Mouse (Mus musculus): ENCODE measurements around the gene Il21r. TPM values are rescaled to one million over a fixed set of nuclear protein-coding genes. Genes with fewer than 3 reads are reported as not detected.

Il21r gene
- polyA plus RNA-seq, 1 experiment from 2014 or later = 0.41 TPM

- no peak overlapping the region for H3K27ac ChIP-seq (ENCODE audit: low read depth)
- H3K4me1 ChIP-seq (ENCODE audit: insufficient read depth) = no peaks in the 10 kb centered on the region
- DNase-seq (no peak), ATAC-seq (ENCODE audit: insufficient read depth) (no peak; the same call in 1 of the 2 replicates)
- no peaks in the 10 kb centered on the region for H3K27me3 ChIP-seq (ENCODE audit: insufficient read depth, low read length)
- no peak overlapping the region for H3K4me2 ChIP-seq
- H3K4me3 ChIP-seq (ENCODE audit: low read depth, low read length) = no peak overlapping the region
- no peak overlapping the region for H3K9ac ChIP-seq
- 79% methylated on average over 4 of the region's 4 CpGs for WGBS
- no peaks in the 10 kb centered on the region for H3K36me3 ChIP-seq (ENCODE audit: insufficient read depth)
- no peaks in the 10 kb centered on the region for H3K9me3 ChIP-seq (ENCODE audit: low read depth, low read length)
- no peak for TF ChIP-seq CTCF (IDR thresholded peaks at IDR 0.05; ENCODE audit: low read depth)
Measured at GRCm38 (mm10) chr7:125593831-125594230, 9.4 kb upstream of the Il21r start.

GRCm38 (mm10) chr7:125596406-125596805, 6.8 kb upstream of the Il21r start:
- TF ChIP-seq CTCF (IDR thresholded peaks at IDR 0.05; ENCODE audit: low read depth) = no peak
- DNase-seq = no peak
- H3K27me3 ChIP-seq (ENCODE audit: insufficient read depth, low read length) = no peaks in the 10 kb centered on the region
- no peak overlapping the region for H3K9ac ChIP-seq
- no peak for ATAC-seq (ENCODE audit: insufficient read depth)
- no peaks in the 10 kb centered on the region for H3K36me3 ChIP-seq (ENCODE audit: insufficient read depth)
- H3K4me2 ChIP-seq = no peak overlapping the region
- whole genome bisulfite sequencing = 63% methylated on average over 3 of the region's 3 CpGs
- no peak overlapping the region for H3K27ac ChIP-seq (ENCODE audit: low read depth)
- H3K4me3 ChIP-seq (ENCODE audit: low read depth, low read length) = no peak overlapping the region
- H3K9me3 ChIP-seq (ENCODE audit: low read depth, low read length) = no peaks in the 10 kb centered on the region
- 0 out of 2 replicates have a peak, but pooled peaks cover 2% of the 10 kb centered on the region for H3K4me1 ChIP-seq (ENCODE audit: insufficient read depth)

- WGBS = 83% methylated on average over 9 of the region's 9 CpGs
- H3K4me1 ChIP-seq (ENCODE audit: insufficient read depth) = 0 out of 2 replicates have a peak, but pooled peaks cover 2% of the 10 kb centered on the region
- H3K4me3 ChIP-seq (ENCODE audit: low read depth, low read length) = no peak overlapping the region
- no peak overlapping the region for H3K27ac ChIP-seq (ENCODE audit: low read depth)
- DNase-seq (no peak), ATAC-seq (ENCODE audit: insufficient read depth) (no peak)
- no peaks in the 10 kb centered on the region for H3K9me3 ChIP-seq (ENCODE audit: low read depth, low read length)
- no peak for TF ChIP-seq CTCF (IDR thresholded peaks at IDR 0.05; ENCODE audit: low read depth)
- H3K36me3 ChIP-seq (ENCODE audit: insufficient read depth) = no peaks in the 10 kb centered on the region
- H3K4me2 ChIP-seq = no peak overlapping the region
- H3K27me3 ChIP-seq (ENCODE audit: insufficient read depth, low read length) = no peaks in the 10 kb centered on the region
- no peak overlapping the region for H3K9ac ChIP-seq
Measured at GRCm38 (mm10) chr7:125597083-125597482, 6.1 kb upstream of the Il21r start.

GRCm38 (mm10) chr7:125597516-125598347, 5.5 kb upstream of the Il21r start:
- Histone ChIP-seq H3K27ac (ENCODE audit: low read depth) (no peak overlapping the region), H3K4me1 (ENCODE audit: insufficient read depth) (0 out of 2 replicates have a peak, but pooled peaks cover 2% of the 10 kb centered on the region), H3K27me3 (ENCODE audit: insufficient read depth, low read length) (no peaks in the 10 kb centered on the region), H3K36me3 (ENCODE audit: insufficient read depth) (no peaks in the 10 kb centered on the region), H3K9me3 (ENCODE audit: low read depth, low read length) (no peaks in the 10 kb centered on the region), H3K4me3 (ENCODE audit: low read depth, low read length) (no peak overlapping the region), H3K9ac (no peak overlapping the region), H3K4me2 (no peak overlapping the region)
- TF ChIP-seq CTCF (IDR thresholded peaks at IDR 0.05; ENCODE audit: low read depth) = no peak
- no peak for ATAC-seq (ENCODE audit: insufficient read depth)
- WGBS = 89% methylated on average over 11 of the region's 11 CpGs
- DNase-seq = no peak

- ATAC-seq (ENCODE audit: insufficient read depth) (no peak), DNase-seq (no peak)
- no peaks in the 10 kb centered on the region for H3K27me3 ChIP-seq (ENCODE audit: insufficient read depth, low read length)
- no peak overlapping the region for H3K4me2 ChIP-seq
- 46% methylated on average over 4 of the region's 4 CpGs for WGBS
- no peaks in the 10 kb centered on the region for H3K9me3 ChIP-seq (ENCODE audit: low read depth, low read length)
- H3K9ac ChIP-seq = no peak overlapping the region
- H3K36me3 ChIP-seq (ENCODE audit: insufficient read depth) = no peaks in the 10 kb centered on the region
- TF ChIP-seq CTCF (IDR thresholded peaks at IDR 0.05; ENCODE audit: low read depth) = no peak
- H3K4me3 ChIP-seq (ENCODE audit: low read depth, low read length) = no peak overlapping the region
- no peak overlapping the region for H3K27ac ChIP-seq (ENCODE audit: low read depth)
- 0 out of 2 replicates have a peak, but pooled peaks cover 2% of the 10 kb centered on the region for H3K4me1 ChIP-seq (ENCODE audit: insufficient read depth)
Measured at GRCm38 (mm10) chr7:125599373-125599973, 3.8 kb upstream of the Il21r start.

GRCm38 (mm10) chr7:125600136-125600535, 3.1 kb upstream of the Il21r start:
- no peak overlapping the region for H3K27ac ChIP-seq (ENCODE audit: low read depth)
- H3K4me1 ChIP-seq (ENCODE audit: insufficient read depth) = 0 out of 2 replicates have a peak, but pooled peaks cover 2% of the 10 kb centered on the region
- H3K36me3 ChIP-seq (ENCODE audit: insufficient read depth) = no peaks in the 10 kb centered on the region
- DNase-seq = no peak
- H3K4me3 ChIP-seq (ENCODE audit: low read depth, low read length) = no peak overlapping the region
- TF ChIP-seq CTCF (IDR thresholded peaks at IDR 0.05; ENCODE audit: low read depth) = no peak
- ATAC-seq (ENCODE audit: insufficient read depth) = no peak
- no peak overlapping the region for H3K9ac ChIP-seq
- 63% methylated on average over 10 of the region's 10 CpGs for WGBS
- H3K9me3 ChIP-seq (ENCODE audit: low read depth, low read length) = no peaks in the 10 kb centered on the region
- H3K27me3 ChIP-seq (ENCODE audit: insufficient read depth, low read length) = no peaks in the 10 kb centered on the region
- H3K4me2 ChIP-seq = no peak overlapping the region

GRCm38 (mm10) chr7:125600612-125601279, 2.5 kb upstream of the Il21r start:
- no peak overlapping the region for H3K4me2 ChIP-seq
- H3K4me3 ChIP-seq (ENCODE audit: low read depth, low read length) = no peak overlapping the region
- H3K27ac ChIP-seq (ENCODE audit: low read depth) = no peak overlapping the region
- TF ChIP-seq CTCF (IDR thresholded peaks at IDR 0.05; ENCODE audit: low read depth) = no peak
- DNase-seq (no peak), ATAC-seq (ENCODE audit: insufficient read depth) (no peak)
- no peaks in the 10 kb centered on the region for H3K27me3 ChIP-seq (ENCODE audit: insufficient read depth, low read length)
- H3K36me3 ChIP-seq (ENCODE audit: insufficient read depth) = no peaks in the 10 kb centered on the region
- 25% methylated on average over 6 of the region's 6 CpGs for WGBS
- no peaks in the 10 kb centered on the region for H3K9me3 ChIP-seq (ENCODE audit: low read depth, low read length)
- 0 out of 2 replicates have a peak, but pooled peaks cover 2% of the 10 kb centered on the region for H3K4me1 ChIP-seq (ENCODE audit: insufficient read depth)
- H3K9ac ChIP-seq = no peak overlapping the region

Measured in lung, embryonic 14.5 days (tissue).